Mouse (Mus musculus): ENCODE results near the gene Ran. TPM values are rescaled to one million over a fixed set of nuclear protein-coding genes. Genes with fewer than 3 reads are reported as not detected.

The Ran gene
- total RNA-seq, 2 experiments from 2014 or later: 264 to 276 TPM

DNA sequence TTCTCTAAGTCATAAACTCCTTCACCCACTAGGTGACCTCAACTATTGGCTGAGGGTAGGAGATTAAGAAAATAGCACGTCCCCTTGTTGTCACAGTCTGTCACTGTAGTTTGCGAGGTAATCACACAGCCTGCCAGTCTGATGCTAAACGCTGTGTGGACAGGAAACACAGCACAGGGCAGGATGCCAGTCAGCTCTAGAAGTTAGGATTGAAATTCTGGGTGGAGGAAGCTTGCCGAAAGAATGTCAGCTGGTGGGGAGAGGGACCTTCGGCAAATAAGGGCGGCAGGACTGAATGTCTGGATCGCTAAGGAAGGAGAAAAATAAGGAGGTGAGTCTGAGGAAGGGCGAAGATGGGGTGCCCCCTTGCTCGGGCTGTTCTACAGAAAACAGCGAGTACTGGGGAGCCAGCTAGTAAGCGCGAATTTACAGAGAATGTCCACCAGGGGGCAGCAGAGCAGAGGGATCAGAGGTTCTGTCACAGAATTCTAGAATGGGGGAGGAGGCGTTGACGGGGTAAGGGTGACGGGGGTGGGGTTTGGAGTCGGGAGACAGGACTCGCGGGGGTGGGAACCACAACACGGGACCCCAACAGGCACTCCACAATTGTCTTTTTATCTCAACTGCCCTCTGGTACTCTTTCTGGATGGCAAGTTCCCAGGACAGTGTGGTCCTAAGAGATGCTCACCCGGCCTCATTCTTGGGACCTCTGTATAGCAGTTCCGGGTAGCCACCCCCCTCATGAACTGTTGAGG lies 43.3 kb downstream of the Ran start:
- peak; percentile 74 for ATAC-seq (ENCODE audit: poor library complexity, severe bottlenecking)

DNA sequence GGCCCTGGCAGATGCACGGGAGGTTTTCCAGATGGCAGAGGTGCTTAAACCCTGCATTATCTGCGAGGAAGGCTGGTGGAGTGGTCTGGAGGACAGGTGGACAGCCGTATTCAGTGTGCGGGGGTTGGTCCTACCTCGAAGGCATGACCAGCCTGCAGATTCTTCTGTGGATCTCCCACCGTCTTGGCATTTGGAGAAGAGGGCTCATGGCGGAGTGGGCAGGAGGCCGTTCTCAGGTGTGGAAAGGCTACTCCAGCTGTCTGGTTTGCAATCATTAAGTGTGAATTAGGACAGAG lies 43.9 kb downstream of the Ran start:
- no peak for ATAC-seq (ENCODE audit: poor library complexity, severe bottlenecking)

DNA sequence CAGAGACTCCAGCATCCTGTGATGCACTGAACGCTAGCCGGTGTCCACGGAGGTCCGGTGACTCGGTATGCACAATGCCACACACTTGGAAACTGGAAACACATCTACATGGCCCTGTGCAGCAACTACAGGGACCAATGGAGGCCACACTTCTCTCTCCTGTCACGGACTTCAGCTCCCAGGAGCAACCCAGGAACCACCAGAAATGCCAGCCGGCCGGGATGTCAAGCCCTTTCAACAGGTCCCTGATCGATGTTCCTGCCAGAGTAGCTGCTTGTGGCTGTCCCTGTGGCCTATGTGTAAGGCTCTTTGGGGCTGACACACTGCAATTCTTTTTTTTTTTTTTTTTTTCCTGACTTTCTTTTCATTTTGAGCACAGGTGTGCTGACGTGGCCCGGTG lies 44.3 kb downstream of the Ran start:
- ATAC-seq (ENCODE audit: poor library complexity, severe bottlenecking): no peak

DNA sequence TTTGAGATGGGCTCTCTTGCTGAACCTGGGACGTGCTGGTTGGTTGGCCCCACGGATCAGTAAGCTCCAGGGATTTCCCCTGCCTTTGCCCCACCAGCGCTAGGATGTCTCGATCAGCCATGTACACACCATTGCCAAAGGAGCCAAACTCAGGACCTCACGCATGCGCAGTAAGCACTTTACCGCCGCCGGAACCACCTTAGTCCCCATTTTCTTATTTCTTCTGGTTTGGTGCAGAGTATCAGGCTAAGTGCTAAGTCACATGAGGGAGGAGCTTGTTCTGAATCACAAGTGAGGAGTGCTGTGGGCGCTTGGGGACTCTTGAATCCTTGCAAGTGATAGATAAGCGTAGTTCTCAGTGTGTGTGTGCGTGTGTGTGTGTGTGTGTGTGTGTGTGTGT lies 45.4 kb downstream of the Ran start:
- ATAC-seq (ENCODE audit: poor library complexity, severe bottlenecking): no peak

DNA sequence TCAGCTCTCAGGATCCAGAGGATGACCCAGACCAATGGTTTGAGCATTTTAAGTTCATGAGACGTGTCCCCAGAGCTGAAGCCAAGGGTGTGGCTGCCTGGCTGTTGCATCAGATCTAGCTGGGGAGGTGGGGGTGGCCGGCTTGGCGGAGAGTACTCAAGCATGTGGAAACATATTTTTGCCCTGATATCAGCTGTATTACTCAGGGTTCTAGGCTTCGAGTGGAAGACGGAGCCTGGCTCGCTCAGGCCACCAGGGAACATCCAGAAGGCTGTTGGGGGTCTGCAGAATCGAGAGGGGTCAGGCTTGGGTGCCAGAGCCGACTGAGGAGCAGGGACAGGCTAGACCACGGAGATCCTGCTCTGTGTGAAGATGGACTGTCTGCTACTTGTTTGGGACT lies 46.1 kb downstream of the Ran start:
- ATAC-seq (ENCODE audit: poor library complexity, severe bottlenecking): no peak

DNA sequence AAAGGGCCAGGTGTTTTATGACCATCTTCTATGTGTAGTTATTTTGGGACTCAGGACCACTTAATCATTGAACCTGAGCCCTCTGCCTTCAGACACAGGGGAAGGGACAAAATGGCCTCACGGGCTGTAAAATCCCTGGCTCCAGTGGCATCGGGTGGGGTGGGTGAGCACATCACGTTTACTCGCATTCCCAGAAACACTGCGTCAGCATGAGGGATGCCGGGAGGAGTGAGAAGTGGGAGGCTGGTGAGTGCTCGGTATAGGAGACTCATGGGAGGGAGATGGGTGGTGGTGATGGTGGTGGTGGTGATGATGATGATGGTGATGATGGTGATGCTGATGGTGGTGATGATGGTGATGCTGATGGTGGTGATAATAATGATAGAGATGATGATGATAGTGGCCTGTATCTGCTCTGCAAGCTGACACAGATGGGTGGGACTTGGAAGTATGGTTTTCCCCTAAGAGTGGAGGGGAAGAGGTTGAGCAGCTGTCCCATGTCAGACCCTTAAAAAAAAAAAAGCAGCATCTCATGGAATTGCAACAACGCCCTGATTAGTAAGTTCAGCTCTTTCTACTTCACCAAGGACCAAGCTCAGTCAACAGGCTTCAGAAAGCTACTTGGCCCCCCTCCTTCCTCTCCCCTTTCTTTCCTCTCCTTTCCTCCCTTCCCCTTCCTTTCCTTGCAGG lies 46.8 kb downstream of the Ran start:
- ATAC-seq (ENCODE audit: poor library complexity, severe bottlenecking): no peak

DNA sequence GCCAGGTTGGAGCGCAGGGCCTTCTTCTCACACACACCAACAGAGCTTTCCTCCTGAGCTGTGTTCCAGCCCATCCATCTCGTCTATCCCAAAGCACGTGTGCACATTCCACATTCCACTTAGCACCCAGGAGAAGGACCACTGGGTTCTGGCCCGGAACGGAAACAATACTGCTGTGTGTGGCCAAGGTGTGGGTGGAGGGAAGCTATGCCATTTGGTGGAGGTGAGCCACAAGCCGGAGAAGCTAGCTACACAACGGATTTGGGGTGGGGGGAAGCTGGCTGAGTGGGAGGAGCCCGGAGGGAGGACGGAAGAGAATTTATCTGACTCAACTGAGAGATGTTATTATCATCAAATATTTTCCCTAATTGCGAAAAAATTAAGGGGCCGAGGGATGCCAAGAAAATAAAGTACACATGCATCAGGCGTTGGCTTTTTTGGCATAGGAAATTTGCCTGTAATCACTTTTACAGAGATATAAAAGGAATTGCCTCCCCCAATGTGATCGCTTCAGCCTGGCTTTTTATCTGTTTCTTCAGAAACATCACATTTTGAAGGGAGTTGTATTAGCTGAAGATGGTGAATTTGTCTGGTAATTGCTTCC lies 47.5 kb downstream of the Ran start:
- ATAC-seq (ENCODE audit: poor library complexity, severe bottlenecking): no peak

DNA sequence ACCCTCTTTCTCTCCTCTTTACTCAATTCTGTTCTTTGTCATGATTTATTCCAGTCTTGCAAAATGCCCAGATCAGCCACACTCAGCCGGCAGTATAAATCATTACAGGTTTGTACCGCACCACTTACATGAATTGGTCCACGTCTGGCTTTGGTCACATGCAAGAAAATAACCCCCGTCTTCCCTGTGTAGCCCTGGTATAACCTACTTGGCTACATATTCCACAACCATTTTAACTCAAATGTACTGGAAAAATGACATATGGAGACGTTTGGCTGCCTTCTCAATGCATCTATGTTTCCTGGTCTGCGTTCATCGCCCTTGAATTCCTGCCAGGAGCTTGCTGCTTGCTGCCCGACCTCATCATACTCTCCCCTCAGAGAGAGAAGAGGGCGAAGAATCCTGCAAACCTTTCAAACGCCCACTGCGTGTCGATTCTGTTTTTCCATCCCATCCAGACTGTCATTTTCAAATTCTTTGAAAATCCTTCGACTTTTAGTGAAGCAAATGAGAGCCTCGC lies 52.0 kb downstream of the Ran start:
- ATAC-seq (ENCODE audit: poor library complexity, severe bottlenecking): no peak

DNA sequence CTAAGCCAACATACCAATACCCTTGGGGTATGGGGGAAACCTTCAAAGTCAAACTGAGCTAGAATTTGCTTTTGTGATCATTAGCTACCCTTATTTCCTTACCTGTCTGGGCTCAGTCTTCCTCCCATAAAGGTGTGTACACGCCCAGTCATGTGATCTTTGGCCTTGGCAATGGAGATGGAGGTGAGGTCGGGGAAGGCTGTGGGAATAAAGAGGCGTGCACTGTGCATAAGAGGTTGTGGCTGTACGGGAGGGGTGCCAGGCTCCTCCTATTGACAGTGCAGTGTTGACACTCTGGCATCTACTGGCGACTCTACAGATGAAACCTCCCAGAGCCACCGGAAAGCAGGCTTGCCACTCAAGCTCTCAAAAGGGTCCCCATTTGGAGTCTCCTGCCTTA lies 53.5 kb downstream of the Ran start:
- no peak for ATAC-seq (ENCODE audit: poor library complexity, severe bottlenecking)

Other genes starting within 250 kb of the Ran start
- not detected in 2 replicates for gene Rimbp2, start 66.6 kb upstream of the Ran start, total RNA-seq (2015)
- not detected in 2 replicates for gene Rimbp2, start 66.6 kb upstream of the Ran start, total RNA-seq (2017)
- 16.2 and 17.0 TPM in 2 replicates for gene Stx2, start 11.5 kb upstream of the Ran start, total RNA-seq (2015)
- 18.3 and 32.9 TPM in 2 replicates for gene Stx2, start 11.5 kb upstream of the Ran start, total RNA-seq (2017)
- gene Adgrd1, start 76.7 kb downstream of the Ran start, total RNA-seq (2015): 0.07 TPM in 1 of 2 replicates, not detected in the other
- not detected in 2 replicates for gene Adgrd1, start 76.7 kb downstream of the Ran start, total RNA-seq (2017)